Mouse (Mus musculus) stomach, postnatal 0 days (tissue): ENCODE data around the gene Gstt1.

Experiments used
- CTCF ChIP-seq: IDR thresholded peaks from 2 replicates; pipeline ENCODE4 v1.5.1; 2016; ENCODE audit warnings: antibody characterized with exemption, low read depth, mild to moderate bottlenecking, moderate library complexity
- EP300 ChIP-seq: optimal IDR thresholded peaks from 2 replicates; pipeline ENCODE3; 2016; ENCODE audit warnings: antibody characterized with exemption

DNA sequence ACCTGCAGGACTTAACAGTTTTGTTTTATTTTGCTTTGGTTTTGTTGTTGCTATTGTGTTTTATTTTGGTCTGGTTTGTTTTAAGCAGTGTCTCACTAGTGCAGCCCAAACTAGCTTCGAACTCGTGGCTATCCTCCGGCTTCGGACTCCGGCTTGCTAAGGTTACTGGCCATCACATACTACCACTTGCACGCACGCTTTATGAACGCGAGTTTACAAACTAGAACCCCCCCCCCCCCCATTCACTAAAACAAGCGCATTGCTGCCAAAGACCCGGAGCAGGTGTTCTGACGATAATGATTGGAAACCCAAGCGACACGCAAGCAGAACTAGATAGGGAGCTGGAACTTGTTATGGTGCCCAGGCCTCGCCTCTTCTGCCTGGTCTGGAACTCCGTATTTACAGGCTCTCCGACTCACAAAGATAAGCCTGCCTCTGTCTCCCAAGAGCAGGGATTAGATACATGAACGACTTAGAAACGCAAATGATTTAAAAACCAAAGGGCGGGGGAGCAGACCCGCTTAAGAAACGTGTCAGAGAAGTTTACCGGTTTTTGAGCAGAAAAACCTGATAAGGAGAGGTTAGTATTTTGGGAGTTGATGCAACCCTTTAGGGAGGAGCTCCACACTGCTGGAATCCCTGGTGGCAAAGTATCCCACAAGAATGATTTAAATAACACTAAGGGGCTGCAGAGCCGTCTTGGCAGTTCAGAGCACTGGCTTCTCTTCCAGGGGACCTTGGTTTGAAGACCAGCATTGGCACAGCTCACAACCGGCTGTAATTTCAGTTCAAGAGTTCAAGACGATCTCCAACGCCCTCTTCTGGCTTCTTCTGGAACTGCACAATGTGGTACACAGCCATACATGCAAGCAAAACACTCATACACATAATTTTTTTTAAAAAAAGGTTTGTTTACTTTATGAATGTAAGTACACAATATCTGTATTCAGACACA lies 33.6 kb downstream of the Gstt1 start:
- TF ChIP-seq EP300 (no peak), CTCF (peak; percentile 82)
